Mouse (Mus musculus) ES-E14 (cell line): Measurements from ENCODE around the gene Adam11. TPM values are rescaled to one million over a fixed set of nuclear protein-coding genes. Genes with fewer than 3 reads are reported as not detected.

ENCODE experiments used
- DNase-seq: peaks from one replicate; pipeline ENCODE4 v3.0.0-alpha.2; 2013; ENCODE audit warnings: low read depth, low spot score
- H3K27ac ChIP-seq: 2 replicates; pipeline ENCODE4 v1.5.1; 2012; ENCODE audit warnings: low read depth, mild to moderate bottlenecking, low read length, moderate library complexity, mixed read lengths; ENCODE audit not compliant: poor library complexity, insufficient read depth, severe bottlenecking
- H3K36me3 ChIP-seq: 2 replicates; pipeline ENCODE4 v1.6.1; 2012; ENCODE audit warnings: mild to moderate bottlenecking, low read length, moderate library complexity, mixed read lengths; ENCODE audit not compliant: control insufficient read depth, poor library complexity, insufficient read depth, severe bottlenecking
- H3K4me1 ChIP-seq, 2 experiments: fragments of 150-350 bp in 1 of 2; sonication (generic) in 1 of 2; 2 replicates each; pipeline ENCODE4 v1.6.1; 2012; ENCODE audit warnings: low read length in 2 of 2, mild to moderate bottlenecking in 1 of 2, mixed read lengths in 1 of 2; ENCODE audit not compliant: control insufficient read depth in 2 of 2, insufficient read depth in 2 of 2, poor library complexity in 1 of 2
- H3K4me3 ChIP-seq, 2 experiments: fragments of 150-350 bp in 1 of 2; sonication (generic) in 1 of 2; 2 replicates each; pipeline ENCODE4 v1.5.1; 2012; ENCODE audit warnings: low read length in 2 of 2, low read depth in 1 of 2, mild to moderate bottlenecking in 1 of 2, mixed read lengths in 1 of 2; ENCODE audit not compliant: insufficient read depth in 1 of 2, poor library complexity in 1 of 2, severe bottlenecking in 1 of 2
- H3K9ac ChIP-seq: 2 replicates; pipeline ENCODE4 v1.6.1; 2012; ENCODE audit warnings: low read depth, mild to moderate bottlenecking, low read length, mixed read lengths; ENCODE audit not compliant: poor library complexity, insufficient read depth, severe bottlenecking
- H3K9me3 ChIP-seq: fragments of 150-350 bp; sonication (generic); 2 replicates; pipeline ENCODE4 v1.6.1; 2012; ENCODE audit warnings: low read depth, mild to moderate bottlenecking, low read length; ENCODE audit not compliant: control insufficient read depth, insufficient read depth
- CHD2 ChIP-seq: IDR thresholded peaks from 2 replicates; pipeline ENCODE4 v1.6.1; 2014; ENCODE audit warnings: mild to moderate bottlenecking, low read depth, low read length, inconsistent platforms
- HCFC1 ChIP-seq: IDR thresholded peaks from 2 replicates; pipeline ENCODE4 v1.6.1; 2012; ENCODE audit warnings: low read length, inconsistent platforms, borderline replicate concordance; ENCODE audit not compliant: insufficient read depth
- MAFK ChIP-seq: IDR thresholded peaks from 2 replicates; pipeline ENCODE4 v1.6.1; 2014; ENCODE audit warnings: mild to moderate bottlenecking, low read depth, low read length, inconsistent platforms; ENCODE audit not compliant: insufficient read depth
- ZC3H11A ChIP-seq: IDR thresholded peaks from 2 replicates; pipeline ENCODE4 v1.6.1; 2012; ENCODE audit warnings: low read depth, mild to moderate bottlenecking, inconsistent platforms, low read length, borderline replicate concordance
- ZNF384 ChIP-seq: IDR thresholded peaks from 2 replicates; pipeline ENCODE4 v1.6.1; 2012; ENCODE audit warnings: low read depth, low read length, inconsistent platforms
- in situ Hi-C, 2 experiments: fragments of 600-800 bp; cut with MboI; formaldehyde crosslinking; loops; one replicate each; pipeline ENCODE4 v1.15.1; 2025; ENCODE audit warnings: low sequenced_read_pairs in 2 of 2, inconsistent platforms in 1 of 2; ENCODE audit not compliant: unreplicated experiment in 2 of 2
- total RNA-seq: library from RNA; depleted of rRNA; stranded (reverse); fragments of 300-350 nt; gene quantifications from 2 replicates; pipeline ENCODE4 v1.2.3, GENCODE M21; 2012

The Adam11 gene
- total RNA-seq, 1 experiment, result 1.7 TPM

DNA sequence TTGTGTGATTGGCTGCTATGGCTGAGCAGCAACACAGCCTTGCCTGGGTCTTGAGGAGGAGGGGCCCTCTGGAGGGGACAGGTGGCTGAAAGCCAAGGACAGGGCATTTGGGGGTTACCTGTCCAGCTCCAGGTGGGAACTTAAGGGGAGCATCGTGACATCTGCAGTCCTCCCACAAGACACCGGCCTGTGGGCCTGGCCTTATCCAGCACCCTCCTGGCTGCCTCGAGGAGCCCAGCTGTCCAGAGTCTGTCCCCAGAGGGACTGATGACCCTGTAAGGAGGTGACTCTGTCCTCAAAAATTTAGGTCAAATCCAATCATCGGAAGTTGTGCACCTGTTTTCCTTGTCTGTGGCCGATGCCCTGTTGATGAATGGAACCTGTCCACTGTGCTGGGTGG is 4.2 kb downstream of the Adam11 start:
- Histone ChIP-seq H3K9ac (no peak overlapping the region), H3K4me3 (no peak overlapping the region), H3K4me1 (peaks cover 2 to 25% of the 10 kb centered on the region in 2 experiments; a peak in 3 of 4 replicates), H3K9me3 (no peaks in the 10 kb centered on the region), H3K27ac (no peak overlapping the region; the same call in 1 of the 2 replicates), H3K36me3 (no peaks in the 10 kb centered on the region)
- DNase-seq, result no peak
- in situ Hi-C loops, result no loop called here
- no peak for TF ChIP-seq HCFC1
- no peak for TF ChIP-seq CHD2
- no peak for TF ChIP-seq ZC3H11A

DNA sequence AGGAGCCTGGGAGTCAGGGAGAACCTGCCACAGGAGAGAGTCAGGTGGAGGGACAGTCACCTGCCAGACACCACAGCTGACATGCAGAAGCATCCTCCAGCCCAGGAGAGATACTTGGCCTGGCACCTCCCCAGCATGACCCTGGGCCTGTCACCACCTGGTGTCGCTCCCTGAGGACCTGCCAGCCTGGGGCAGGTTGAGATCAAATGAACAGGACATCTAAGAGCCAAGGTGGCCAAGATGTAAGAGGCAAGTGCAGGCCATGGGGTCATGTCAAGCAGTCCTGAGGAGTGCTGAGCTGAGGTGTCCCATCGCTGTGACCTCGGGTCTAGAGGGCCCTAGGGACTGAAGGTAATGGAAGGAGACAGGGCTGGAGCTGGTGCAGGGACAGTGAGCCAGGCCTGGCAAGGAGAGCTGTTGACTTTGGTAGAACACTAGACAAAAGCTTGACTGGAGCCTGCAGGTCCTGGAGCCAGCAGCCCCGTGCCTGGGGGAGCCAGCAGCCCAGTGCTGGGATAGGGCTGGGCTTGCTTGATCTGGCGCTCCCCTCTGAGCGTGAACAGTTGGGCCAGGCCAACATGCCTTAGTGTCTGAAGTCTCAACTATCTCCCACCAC is 5.9 kb downstream of the Adam11 start:
- TF ChIP-seq CHD2 (no peak), HCFC1 (no peak), ZNF384 (no peak), ZC3H11A (no peak), MAFK (no peak)
- no peaks in the 10 kb centered on the region for H3K9me3 ChIP-seq
- H3K9ac ChIP-seq, result no peak overlapping the region
- H3K36me3 ChIP-seq, result no peaks in the 10 kb centered on the region
- in situ Hi-C loops, result no loop called here
- H3K4me3 ChIP-seq, result no peak overlapping the region
- H3K27ac ChIP-seq, result no peak overlapping the region
- peaks cover 2 to 17% of the 10 kb centered on the region in 2 experiments; a peak in 3 of 4 replicates for H3K4me1 ChIP-seq
- no peak for DNase-seq

DNA sequence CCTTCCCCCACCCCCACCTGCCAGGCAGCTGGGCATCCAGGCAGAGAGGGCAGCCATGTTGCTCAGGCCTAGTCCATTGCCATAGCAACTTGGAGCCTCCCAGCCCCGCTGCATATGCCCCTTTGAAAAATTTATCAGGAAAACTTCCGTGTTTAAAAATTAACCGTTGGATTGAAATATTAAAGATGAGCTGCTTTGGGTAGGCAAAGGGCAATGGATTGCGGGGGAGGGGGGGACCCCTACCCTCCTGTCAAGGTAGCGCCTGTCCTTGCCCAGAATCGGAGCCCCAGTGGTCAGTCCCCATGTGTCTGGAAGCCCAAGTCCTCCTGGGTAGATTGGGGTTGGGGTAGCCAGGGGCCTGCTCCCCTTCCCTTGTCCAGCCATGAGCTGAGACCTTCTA is 7.9 kb downstream of the Adam11 start:
- Histone ChIP-seq H3K4me3 (no peak overlapping the region), H3K9me3 (no peaks in the 10 kb centered on the region), H3K9ac (no peak overlapping the region), H3K4me1 (peaks cover 2 to 9% of the 10 kb centered on the region in 2 experiments; a peak in 3 of 4 replicates), H3K27ac (no peak overlapping the region), H3K36me3 (no peaks in the 10 kb centered on the region)
- TF ChIP-seq MAFK (no peak), HCFC1 (no peak), ZNF384 (no peak), ZC3H11A (no peak), CHD2 (no peak)
- in situ Hi-C loops, result no loop called here
- no peak for DNase-seq

- DNase-seq, result no peak
- Histone ChIP-seq H3K36me3 (no peaks in the 10 kb centered on the region), H3K4me1 (peaks cover 2 to 12% of the 10 kb centered on the region in 2 experiments), H3K9ac (no peak overlapping the region), H3K27ac (no peak overlapping the region), H3K9me3 (no peaks in the 10 kb centered on the region), H3K4me3 (no peak overlapping the region)
- in situ Hi-C loops, result no loop called here
- TF ChIP-seq ZNF384 (no peak), MAFK (no peak), HCFC1 (no peak), CHD2 (no peak), ZC3H11A (no peak)
Measured at GRCm38 (mm10) chr11:102769993-102770661, 8.9 kb downstream of the Adam11 start.
